Mouse (Mus musculus) heart, postnatal 0 days (tissue): ENCODE measurements around the gene Crlf1.

Experiments
- CTCF ChIP-seq: IDR thresholded peaks from 2 replicates; pipeline ENCODE4 v1.5.1; 2016; ENCODE audit warnings: antibody characterized with exemption, control low read depth, low read depth
- EP300 ChIP-seq: IDR thresholded peaks from 2 replicates; pipeline ENCODE4 v1.6.1; 2016; ENCODE audit warnings: antibody characterized with exemption, low read depth

DNA sequence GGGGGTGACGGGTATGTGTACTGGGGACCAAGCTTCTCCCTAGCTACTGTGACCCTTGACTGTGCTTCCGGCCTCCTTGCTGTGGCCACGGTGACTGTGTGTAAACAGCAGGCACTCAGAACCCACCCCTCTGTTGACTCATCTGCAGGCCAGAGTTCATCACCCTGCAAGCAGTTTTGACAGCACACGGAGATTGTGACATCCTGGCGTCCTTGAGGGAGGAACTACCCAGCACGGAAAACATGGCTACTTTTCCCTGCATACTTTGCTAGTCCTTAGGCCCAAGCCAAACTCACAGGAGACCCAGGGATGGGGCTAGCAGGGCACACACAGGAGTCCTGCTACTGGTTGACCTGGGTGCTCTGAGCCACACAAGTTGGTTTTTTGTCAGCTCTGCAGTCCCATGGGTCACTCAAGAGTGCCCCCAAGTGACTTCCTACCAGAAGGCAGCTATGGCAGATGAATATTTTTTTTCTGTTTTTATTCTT, 51.3 kb downstream of the Crlf1 start:
- peak; percentile 33 for TF ChIP-seq CTCF
- no peak for TF ChIP-seq EP300
